Mouse (Mus musculus) thymus, postnatal 4 days (tissue): ENCODE measurements around the gene Agap1.
A peak's percentile ranks its signal among the peaks of the same experiment; 100 is the strongest.

ENCODE experiments used
- DNase-seq: peaks from one replicate; pipeline ENCODE4 v3.0.0; 2021

Agap1 gene

DNA sequence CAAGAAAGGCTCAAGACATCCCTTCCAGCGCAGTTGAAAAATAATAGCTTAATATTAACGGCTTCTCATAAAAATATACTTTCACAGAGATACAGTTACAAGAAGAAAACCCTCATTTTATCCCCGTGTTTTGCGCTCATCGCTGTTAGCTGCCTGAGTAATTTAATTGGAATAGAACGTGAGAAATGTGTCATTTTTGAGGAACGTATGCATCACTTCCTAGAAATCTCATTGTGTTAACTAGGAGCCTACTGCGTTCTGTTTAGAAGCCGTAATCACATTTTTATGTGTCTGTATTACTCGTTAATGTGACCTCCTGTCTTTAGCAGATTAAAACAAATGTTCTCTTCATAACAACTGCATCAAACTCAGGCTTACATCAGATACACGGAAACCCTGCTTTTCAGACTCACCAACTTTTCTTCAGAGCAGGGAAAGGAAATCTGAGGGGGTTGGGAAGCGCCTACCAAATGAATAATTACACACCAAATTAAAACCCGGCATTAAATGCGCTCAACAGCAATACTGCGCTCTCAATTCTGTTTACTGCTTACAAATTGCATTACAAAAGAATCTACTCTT, 487.9 kb downstream of the Agap1 start:
- no peak for DNase-seq

DNA sequence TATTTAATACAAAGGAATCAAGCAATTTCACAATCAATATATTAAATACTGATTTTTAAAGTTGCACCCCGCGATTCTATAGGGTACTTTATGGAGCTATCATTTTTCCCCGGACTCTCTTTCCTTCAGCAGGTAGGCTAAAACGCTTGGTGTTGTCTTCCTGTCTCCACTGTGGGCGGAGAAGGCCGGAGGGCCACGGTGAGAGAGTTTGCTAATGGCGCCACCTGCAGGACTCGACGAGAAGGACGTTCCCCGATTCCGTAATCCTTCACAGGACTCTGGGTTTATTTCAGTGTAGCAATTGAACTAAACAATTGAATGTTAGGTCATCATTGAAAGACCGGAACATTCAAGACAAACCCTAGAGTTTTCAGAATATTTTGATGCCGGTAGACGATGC, 488.6 kb downstream of the Agap1 start:
- DNase-seq = peak; percentile 80
